Mouse (Mus musculus) layer of hippocampus, adult 18-20 months (tissue): Measurements from ENCODE around the gene Zcchc3. TPM values are rescaled to one million over a fixed set of nuclear protein-coding genes. Genes with fewer than 3 reads are reported as not detected.

Experiments
- DNase-seq, 2 experiments: peaks; one replicate each; pipeline ENCODE4 v3.0.0; 2022; ENCODE audit warnings: low spot score in 2 of 2
- total RNA-seq, 2 experiments: library from RNA; stranded (reverse); gene quantifications; 2 replicates each; pipeline ENCODE4 v1.2.3; 2021

Gene Zcchc3
- total RNA-seq, 2 experiments from 2014 or later: 10.2 to 10.6 TPM

DNA sequence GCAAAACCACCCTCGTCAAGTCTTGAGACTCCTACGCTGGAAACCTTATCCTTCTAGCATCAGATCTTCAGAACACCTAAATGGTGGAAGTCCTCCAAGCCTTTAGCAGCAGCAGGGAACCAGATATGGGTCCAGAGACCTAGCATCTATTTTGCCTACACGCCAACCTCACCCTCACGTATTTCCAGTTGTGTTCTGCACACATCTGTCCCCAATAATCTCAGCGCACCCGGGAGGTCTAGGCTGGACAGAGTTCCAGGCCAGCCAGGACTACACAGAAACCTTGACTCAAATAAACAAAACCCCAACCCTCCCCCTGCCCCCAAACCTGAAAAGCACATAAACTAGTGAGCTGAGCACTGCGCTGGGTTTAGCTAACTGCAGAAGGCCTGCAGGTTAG is 3.4 kb downstream of the Zcchc3 start:
- no peak for DNase-seq

DNA sequence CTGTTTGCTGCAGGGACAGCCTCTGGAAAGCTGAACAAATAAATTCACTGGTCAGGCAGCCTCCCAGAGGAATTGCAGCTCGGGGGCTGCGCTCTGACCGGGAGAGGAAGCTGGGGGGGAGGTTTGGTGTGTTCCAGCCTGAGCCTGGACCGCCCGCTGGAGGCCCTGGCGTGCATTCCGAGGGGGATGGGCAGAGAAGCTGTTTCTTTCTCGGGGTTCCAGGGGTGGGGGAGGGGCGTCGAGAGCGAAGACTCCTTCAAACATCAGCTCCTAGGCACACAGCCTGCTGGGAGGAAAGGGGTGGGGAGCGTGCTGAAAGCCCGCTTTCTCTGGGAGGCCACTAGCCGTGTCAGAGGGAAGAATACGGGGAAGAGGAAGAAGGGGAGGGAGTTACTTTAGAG is 3.9 kb downstream of the Zcchc3 start:
- DNase-seq: peak; percentile 44 to 74

DNA sequence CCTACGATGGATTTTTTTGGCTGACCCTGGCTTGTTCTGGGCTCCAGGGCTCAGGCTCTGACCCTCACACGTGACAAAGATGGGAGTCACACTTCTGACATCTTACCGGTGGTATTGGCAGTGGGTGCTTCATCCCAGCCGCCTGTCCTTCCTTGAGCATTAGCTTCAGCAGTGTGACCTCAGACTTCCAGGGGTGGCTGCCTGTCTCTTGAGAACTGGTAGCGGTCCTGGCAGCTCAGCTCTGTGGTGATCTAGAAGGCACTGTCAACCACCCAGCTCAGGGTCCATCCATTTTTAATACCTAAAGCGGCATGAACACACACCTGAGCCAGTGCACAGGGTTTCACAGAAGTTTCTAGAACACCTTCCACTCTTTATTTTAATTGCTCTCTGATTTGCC is 5.0 kb downstream of the Zcchc3 start:
- DNase-seq: no peak

DNA sequence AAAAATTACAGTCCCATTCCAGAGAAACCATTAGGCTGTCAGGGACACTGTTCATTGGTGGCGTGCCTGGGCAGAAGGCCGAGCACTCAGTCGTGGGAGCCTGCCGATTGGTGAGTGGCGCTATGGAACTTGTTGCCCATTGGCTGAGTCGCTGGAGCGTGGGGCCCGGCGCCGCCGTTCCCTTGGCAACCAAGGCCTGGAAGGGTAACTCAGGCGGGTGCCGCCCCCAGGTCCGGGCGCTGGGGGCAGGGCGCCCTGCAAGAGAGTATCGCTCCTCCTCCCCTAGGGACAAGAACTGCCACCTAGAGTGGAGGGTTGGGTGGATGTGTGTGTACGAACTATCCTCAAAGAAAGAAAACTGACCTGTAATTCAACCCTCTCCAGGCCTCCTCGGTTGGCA is 8.7 kb downstream of the Zcchc3 start:
- peak; percentile 97 to 99 for DNase-seq

DNA sequence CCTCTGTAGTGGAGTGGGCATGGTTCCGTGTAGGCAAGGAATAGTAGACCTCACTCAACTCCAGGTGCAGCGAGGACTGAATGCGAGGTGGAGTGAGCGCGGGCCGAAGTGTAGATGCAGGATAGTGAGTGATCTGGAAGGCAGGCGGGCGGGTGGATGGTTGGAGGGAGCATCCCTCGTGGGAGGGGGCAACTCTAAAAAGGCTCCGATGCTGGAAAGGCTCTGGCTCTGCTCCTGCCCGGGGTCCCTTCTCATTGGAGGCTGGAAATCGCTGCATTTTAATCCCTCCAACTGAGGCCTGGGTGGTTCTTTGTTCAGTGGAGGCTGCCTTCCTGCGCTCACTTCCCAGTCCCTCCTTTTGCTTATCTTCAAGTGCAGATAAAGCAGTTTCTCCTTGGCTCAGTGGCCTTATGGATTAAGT is 15.7 kb downstream of the Zcchc3 start:
- no peak for DNase-seq

DNA sequence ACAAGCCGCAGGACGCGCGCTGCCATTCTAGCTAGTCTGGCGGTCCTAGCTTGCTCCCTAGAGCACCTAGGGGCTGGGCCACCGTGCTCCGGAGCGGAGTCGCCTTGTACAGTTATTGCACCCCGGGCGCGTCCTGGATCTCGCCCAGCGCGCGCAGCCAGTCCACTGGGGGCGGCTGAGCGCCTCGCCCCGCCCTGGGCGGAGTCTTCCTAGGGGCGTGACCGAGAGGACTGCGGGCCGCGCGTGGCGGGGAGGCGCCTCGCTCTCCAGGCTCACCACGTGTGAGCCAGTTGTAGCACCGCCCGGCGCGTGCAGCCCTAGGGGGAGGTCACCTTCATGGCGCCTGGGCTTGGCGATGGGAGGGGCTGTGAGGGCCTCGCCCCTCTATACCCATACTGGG is 16.1 kb downstream of the Zcchc3 start:
- DNase-seq: peak; percentile 90 to 91

DNA sequence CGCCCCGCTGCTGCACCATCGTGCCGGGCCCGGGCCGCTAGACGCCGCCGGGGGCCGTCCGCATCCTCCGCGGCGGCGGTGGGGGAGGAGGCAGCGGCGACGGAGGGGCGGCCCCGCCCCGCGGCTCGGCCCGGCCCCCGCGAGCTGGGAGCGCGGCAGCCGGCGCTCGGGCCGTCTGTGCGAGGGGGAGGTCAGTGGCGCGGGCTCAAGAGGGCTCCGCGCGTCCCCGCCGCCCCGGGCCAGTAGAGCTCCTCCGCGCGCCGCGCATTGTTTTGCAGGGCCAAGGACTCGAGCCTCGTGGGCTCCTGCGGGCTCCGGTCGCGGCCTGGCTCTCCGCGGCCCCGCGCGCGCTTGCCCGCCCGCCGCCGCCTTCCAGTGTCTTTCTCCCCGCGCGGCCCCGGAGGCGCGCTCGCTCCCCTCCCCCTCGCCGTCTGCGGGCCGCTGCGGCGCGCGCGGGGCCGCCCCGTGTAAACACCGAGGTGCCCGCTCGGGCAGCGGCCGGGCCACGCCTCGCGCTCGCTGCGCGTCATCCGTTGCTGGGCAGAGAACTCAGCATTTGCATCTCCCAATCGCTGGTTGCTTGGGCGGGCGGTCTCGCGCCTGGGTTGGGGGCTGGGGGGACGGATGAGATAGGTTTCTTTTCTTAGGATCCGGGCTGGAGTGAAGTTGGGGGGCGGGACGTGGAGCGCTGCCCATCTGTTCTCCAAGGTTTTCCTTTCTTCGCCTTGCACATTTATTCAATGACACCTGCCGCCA is 17.0 kb downstream of the Zcchc3 start, which contains the start of gene Sox12:
TSS of gene Sox12 (minus strand) at position 384 of the 756 bp plus-strand sequence.
- DNase-seq: peak; percentile 96 to 98

DNA sequence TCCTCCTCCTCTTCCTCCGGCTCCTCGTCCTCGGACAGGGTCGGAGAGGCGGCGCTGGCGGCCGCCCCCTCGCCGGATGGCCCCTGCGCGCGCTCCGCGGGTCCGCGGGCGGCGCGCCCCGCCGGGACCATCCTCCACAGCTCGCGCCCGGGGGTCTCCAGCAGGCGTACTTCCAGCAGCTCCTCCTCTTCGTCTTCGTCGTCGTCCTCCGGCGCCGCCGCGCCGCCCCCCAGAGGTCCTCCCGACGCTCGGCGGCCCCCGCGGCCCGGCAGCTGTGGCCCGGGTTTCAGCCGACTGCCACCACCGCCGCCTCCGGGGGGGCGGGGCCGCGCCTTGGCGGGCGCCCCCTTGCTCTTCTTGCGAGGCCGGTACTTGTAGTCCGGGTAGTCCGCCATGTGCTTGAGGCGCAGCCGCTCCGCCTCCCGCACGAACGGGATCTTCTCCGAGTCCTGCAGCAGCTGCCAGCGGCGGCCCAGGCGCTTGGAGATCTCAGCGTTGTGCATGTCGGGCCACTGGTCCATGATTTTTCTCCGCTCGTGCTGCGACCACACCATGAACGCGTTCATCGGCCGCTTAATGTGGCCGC is 17.7 kb downstream of the Zcchc3 start:
- DNase-seq: peak; percentile 85 to 88

DNA sequence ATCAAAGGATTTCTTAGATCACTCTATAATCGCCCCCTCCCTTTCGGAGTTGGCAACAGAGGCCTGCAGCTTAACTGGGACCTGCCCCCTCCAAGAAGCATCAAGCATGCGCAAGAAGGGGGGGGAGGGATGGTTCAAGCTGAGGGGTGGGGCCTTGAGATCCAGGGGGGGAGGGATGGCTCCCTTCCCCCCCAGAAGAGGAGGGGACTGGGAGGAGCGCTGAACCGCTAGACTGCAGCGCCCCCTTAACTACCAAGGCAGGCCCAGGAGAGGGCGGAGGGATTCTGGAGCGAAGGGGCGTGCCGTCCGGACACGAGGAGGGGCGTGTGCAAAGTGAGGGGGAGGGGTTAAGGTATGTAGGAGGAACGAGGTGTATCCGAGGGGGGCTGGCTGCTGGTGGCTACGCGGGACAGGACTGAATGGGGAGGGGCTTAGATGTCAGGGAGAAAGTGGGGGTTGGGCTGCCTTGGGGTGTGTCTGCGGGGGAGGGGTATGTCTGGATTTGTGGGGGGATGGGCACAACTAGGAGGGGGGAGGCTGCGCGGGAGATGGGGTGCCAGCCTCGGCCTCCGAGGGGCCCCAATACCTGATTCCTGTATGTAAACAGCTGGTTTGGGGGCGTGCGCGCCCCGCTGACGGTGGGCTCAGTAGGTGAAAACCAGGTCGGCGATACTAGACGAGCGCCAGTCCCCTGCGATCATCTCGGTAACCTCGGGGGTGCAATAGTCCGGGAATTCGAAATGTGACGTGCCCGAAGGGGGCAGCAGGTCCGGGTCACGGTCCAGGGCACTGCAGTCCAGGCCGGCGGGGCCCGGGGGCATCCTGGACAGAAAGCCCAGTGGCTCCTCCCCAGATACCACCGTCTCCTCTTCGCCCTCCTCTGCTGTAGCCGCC is 18.5 kb downstream of the Zcchc3 start:
- peak; percentile 91 for DNase-seq

DNA sequence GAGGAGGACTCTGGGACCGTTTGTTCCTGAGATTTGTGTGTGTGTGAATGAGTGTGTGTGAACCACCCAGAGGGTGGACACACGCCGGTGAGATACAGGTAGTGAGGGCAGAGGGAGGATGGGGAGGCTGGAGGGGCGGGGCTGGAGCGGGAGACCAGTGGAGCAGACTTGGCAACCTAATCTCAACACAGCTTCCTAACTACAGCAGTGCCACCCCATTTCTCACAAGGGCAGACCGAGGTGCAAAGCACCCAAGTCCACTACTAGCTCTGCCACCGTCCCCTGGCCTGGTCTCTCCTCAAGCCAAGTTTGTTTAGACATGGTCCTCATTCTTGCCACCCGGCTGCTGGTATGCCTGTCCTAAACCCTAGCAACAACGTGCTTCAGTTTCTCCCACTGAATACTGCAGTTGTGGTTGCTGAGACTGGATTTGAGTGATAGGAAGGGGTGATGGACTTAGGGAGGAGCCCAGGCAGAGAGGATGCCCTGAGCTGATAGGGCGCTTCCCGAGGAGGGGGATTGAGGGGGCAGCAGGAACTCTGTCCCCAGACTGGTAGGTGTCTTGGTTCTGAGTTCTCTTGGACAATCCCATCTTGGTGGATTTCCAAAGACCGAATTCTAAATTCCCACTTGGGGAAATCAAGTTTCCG is 19.4 kb downstream of the Zcchc3 start:
- peak in 1 of 2 experiments; percentile 24 for DNase-seq

DNA sequence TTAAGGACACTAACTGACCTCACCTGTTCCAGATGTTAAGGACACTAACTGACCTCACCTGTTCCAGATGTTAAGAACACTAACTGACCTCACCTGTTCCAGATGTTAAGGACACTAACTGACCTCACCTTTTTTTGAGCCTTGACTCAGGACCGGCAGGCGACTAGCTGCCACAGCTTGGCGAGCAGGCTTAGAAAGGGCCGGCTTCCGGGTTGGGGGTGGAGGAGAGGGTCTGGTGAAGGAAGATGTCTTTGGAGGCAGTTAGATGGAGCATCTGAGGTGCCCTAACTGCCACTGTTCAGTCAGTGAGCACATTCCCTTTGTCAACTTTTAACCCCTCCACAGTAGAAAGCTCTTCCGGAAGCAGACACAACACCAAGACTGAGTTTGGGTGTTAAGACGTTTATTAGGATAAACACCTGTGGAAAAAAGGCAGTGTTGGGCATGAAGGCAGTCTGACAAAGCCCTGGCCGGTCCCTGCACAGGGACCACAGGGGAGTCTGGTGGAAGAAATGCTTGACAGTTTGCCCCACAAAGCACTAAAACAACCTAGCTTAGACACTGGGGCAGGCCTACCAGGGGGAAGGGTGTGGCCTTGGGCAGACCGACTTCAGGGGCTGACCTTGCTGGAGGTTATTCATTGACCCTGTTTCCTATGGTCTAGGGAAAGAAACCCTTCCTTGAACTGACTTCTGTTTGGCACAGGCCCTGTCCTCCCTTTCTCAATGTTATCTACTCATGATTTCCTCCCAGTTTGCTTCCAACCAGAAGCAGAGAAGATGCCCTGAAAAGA is 21.4 kb downstream of the Zcchc3 start:
- no peak for DNase-seq

DNA sequence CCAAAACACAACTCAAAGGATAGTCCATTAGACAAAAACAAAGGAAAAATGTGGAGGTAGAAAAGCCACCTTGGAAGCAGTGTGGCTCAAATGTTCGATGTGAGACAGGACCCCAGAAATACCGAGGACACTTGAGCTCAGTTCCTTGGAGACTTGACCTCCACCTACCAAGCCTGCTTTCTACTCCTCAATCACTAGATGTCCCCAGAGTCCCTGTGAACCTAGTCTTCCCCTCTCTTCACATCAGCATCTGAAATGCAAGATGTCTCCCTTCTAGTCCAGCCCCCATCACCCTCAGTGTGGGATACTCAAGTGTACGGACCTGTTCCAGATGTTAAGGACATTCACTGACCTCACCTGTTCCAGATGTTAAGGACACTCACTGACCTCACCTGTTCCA is 22.0 kb downstream of the Zcchc3 start:
- peak in 1 of 2 experiments; percentile 65 for DNase-seq

DNA sequence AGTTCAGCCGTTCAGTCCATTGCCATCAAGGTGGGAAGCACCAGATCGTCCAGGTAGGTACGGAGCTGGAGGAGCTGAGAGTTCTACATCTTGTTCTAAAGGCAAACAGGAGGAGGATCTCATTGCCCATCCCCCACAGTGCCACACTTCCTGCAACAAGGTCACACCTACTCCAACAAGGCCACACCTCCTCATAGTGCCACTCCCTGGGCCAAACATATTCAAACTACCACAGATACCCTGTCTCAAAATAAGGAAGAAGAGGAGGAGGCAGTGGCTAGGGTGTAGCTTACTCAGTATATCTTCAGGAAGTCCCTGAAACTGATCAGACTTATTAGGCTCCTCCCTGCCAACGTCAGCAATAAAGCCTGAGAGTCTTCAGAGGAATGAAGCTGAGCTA is 30.6 kb downstream of the Zcchc3 start:
- no peak for DNase-seq

DNA sequence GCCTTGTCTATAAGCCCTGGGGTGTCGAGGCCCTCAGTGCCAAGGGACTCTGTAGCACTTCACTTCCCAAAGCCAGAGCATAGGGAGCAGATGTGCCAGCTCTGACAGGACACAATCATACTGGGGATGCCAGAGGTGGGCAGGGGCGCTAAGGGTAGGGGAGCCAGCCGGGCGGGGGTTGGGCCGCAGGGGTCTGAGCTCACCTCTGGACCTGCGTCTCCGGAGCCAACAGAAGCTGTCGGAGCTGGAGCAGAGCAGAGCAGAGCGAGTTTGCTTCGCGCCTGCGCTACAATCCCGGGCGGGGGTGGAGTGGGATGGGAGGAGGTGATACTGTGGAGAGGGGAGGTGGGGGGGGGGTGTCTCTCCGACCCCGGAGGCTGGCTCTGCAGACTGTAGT is 38.5 kb downstream of the Zcchc3 start, which contains the start of gene Nrsn2:
TSS of gene Nrsn2 (minus strand) at position 294 of the 397 bp plus-strand sequence.
- DNase-seq: peak; percentile 51 to 58

DNA sequence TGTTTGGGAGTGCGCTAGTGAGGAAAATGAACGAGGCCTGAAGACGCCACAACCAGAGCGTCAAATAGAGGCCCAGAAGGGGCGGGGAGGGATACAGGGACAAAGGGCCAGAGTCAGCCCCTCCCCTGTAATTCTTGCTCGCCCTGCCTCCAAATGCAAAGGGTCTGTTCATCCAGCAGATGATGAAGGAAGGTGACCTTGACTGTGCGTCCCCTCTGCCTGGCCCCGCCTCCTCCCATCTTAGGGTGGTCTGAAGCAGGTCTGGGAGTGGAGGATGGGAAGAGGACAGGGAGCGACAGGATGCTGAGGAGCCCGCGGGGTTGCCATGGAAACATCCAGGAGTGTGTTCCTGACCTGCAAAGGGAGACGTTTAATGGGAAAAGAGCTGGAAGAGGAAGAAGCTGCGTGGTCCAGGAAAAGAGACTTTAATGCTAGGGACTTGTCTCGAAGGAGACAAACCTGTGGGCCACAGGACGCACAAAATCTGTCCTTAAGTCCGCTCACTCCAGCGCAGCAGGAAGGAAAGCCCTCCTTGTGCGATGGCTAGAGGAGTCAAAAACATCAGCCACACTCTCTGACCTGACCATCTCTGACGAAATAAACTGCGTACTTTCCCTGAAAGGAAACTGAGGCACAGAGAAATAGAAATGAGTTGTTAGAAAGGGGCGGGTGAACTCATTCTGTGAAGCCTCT is 39.0 kb downstream of the Zcchc3 start:
- DNase-seq: peak; percentile 24 to 50

DNA sequence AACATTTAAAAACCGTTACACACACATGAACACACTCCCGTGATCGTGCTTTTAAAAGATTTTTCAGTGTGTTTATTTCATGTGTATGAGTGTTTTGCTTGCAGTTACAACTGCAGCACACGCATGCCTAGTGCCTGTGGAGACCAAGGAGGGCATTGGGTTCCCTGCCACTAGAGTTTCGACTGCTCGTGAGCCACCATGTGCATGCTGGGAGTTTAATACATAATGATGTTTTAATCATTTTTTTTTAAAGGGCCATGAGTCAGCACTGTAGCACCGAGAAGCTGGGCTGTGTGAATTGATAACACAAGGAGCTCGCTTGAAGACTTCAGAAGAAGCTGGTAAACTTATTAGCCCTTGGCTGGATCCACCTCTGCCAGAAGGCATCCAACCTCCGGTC is 41.3 kb downstream of the Zcchc3 start:
- DNase-seq: no peak

DNA sequence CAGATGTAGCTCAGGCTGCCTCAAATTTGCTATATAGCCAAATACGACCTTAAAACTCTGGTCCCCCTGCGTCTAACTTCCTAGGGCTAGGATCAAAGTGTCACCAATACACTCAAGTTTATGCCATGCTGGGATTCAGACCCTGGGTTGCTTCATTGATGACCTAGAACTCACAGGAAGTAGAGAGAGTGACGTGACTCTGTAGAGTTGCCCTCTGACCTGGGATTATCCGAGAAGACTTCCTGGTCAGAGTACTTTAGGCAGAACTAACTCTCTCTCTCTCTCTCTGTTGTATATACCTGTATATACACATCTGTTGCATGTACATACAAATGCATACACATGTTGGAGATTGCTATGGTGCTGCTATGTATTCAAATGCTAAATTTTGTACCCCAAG is 42.2 kb downstream of the Zcchc3 start:
- no peak for DNase-seq

DNA sequence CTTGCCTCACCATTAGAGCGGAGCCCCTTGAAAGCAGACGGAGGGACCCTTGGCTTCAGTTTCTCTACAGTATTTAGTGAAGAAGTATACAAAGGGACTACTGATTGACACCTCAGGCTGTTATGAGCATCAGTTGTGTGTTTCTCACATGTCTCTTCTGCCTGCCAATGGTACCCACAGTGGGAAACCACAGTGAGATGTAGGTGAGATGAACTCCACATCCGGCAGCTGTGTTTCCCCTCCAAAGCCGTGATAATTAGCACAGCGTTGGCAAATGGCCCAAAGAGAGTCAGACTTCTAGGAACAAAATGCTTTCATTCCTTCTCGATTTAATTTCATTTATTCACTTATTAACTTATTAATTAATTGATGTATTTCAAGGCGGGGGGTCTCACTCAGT is 42.7 kb downstream of the Zcchc3 start:
- DNase-seq: no peak

DNA sequence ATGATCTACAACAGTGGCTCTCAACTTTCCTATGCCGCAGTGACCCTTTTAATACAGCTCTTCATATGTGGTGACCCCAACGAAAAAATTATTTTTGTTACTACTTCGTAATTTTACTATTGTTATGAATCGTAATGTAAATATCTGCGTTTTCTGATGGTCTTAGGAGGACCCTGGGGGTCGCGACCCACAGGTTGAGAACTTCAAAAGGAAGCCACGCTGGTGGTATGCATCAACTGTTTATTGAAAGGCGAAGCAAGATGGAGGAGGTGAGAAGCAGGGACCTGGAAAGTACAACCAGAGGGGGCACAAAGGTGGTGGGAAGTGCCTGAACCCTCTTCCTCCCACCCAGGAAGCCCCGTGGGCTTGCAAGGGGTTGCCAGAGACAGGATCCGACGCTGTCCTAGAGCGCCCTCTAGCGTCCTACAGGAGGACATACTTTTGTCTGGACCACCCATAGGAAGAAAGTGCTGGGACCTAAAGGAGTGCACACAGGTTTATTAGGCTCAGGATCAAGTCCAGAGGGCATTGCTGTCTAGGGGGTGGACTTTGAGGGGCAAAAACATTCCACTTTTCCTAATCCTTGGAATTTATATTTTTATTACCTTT is 46.2 kb downstream of the Zcchc3 start:
- peak in 1 of 2 experiments; percentile 50 for DNase-seq
